Mouse (Mus musculus) fibroblast of lung, adult 2 months (primary cell): Measurements from ENCODE around the gene Polr1e.
"Not testable (repeated sequence)": the region's sequence is repeated elsewhere in the genome, so short reads cannot be mapped to it uniquely, and the experiment has no call there.

ENCODE experiments used
- DNase-seq: peaks from one replicate; pipeline ENCODE4 v3.0.0-alpha.2; 2011; ENCODE audit warnings: low read depth

The Polr1e gene

GRCm38 (mm10) chr4:45010806-45011415 is 7.5 kb upstream of the Polr1e start:
- no peak for DNase-seq

- DNase-seq: no peak
These were observed 6.7 kb upstream of the Polr1e start for GRCm38 (mm10) chr4:45011581-45012104.

DNA sequence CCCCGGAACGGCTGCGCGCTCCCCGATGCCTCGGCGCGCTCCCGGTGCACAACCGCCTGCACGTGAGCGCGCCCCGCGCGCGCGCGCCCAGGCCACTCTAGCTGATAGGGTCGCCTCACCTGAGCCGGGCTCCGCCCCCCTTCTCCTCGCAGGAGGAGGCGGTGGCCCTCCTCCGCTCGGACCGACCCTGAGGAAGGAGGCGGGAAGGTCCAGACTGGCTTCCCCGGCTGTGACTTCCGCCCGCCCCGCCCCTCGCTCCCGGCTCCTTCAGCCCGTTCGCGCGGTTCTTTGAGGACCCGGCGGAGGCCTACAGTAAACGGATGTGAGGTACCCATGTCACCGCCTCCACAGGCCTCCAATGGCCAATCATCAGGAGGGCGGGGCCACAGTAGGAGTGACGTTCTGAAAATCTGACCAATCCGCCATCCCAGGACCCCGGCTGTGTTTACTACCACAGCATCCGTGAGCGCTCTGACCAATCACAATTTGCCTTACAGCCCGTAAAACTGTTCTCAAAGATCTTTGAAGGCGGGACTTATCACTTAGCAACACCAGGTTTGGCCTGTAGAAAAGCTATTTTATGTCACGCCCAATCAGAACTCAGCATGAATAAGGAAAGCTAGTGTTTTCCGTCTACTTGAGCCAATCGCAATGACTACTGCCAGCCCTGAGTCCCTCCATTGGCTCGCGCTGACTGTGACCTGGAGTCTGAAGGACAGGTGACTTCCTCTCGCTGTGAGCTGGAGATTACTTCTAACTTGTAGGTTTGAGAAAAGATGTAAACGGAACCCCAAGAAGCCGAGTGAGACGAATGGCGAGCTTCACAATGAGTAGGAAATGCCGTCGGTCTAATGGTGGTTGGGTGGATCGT is 6.0 kb upstream of the Polr1e start, which contains the start of gene Zbtb5:
TSS of gene Zbtb5 (minus strand) at position 308 of the 871 bp plus-strand sequence.
- DNase-seq: peak; percentile 100

DNA sequence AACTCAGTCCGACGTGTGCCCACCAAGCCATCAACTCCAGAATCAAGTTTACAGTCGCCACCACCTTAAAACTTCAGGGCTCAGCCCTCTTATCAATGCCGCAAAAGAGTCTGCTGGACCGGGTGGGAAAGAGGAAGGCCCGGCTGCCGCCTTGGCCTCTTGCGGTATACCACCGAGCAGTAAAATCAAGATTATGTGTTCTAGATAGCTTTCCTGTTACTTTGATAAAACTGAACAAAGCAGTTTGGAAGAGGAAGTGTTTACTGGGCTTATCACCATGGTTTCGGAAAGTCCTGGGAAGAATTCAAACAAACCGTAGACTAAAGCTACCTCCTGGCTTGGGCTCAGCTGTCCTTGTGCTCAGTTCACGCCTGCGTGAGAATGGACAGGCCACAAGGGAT is 5.4 kb upstream of the Polr1e start:
- no peak for DNase-seq

DNA sequence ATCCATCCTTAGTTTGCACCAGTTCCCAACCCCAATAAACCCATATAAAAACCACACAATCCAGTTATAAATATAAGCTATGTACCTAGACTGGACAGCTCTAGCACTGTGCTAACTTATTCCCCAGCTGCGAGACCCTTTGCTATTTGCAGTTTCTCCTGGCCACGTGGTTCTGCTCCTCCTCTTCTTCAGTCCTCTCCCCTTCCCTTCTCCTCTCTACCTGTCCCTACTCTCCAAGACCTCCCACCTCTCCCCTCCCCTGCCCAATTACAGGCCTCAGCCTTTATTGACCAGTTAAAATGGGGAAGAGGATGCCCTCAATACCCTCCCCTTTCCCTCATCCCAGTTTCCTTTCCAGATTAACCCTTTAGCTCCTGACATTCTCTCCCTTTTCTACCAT is 4.8 kb upstream of the Polr1e start:
- no peak for DNase-seq

DNA sequence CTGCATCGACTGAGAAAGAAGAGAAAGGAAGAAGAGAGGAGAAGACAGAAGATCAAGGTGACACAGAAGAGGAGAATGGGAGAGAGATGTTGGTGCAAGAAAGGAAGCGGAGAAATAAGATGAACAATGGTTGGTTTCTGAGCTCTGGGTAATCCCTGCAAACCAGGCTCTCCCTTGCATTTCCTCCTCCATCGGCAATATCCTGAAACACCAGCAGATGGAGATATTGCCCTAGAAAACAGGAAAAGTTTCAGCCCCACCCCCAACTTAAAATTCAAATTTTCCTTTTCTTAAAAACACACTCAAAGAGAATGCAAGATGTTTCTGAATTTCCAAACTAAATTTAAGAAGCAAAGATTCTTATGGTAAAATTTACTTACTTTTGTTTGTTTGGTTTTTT is 2.8 kb upstream of the Polr1e start:
- no peak for DNase-seq

- DNase-seq: no peak
These were observed 626 bp downstream of the Polr1e start for GRCm38 (mm10) chr4:45019009-45019408.

- no peak for DNase-seq
These were observed 8.1 kb downstream of the Polr1e start for GRCm38 (mm10) chr4:45026459-45026858.

GRCm38 (mm10) chr4:45032586-45032985 is 14.2 kb downstream of the Polr1e start:
- no peak for DNase-seq

DNA sequence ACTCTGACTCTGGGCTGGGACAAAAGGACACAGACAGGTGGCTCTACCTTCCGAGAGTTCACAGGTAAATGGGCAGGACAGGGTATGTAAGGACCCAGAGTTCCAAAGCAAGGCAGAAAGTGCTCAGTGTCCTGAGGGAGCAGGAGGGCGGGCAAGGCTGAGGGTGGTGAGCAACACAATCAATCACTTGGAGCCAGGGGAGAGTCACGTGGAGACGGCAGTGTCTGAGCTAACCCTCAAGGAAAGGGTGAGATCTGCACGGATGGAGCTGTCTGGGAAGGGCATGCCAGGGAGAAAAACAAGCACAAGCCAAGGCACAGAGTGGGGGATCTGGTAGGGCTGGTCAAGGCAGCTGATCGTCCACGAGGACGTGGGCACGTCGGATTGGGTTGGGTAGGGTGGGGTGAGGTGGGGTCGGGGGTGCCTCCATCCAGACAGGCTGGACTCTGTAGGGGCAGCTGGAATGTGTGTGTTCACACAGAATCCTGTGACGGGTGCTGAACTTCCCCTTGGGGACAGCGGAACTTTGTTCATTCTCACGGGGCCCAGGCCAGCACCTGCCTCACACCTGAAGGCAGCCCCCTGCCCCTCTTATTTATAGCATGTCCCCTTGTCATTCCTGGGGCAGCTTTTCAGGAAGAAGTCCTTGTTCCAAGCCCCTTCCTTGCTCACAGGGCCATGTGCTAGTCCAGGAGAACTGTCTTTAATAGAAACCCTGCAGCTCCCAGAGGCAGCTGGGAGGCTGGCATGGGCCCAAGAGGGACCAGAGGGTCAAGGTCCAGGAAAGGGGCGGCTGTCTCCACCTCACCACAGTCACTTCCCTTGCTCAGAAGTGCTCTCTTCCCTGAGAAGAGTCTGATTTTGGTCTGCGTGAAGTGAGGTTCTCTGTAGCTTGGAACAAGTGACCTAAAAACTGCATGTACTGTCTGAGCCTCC is 16.6 kb downstream of the Polr1e start:
- no peak for DNase-seq

DNA sequence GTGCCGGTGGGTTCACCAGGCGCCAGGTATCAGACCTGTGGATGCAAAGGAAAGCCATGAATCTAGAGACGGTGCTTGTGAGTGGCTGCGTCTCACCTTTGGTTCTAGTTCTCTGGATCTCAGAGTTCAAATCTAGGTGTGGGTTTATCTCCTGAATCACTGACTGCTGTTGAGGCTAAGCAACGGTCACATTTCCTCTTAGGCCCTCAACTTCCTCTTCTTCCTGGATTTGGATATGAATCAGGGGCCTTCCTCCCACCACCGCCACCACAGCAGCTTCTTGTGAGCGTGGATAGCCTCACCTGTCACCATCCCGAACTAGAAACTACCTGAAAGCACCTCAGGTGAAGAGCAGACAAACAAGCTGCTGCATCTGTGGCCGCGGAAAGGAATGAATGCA is 17.7 kb downstream of the Polr1e start:
- no peak for DNase-seq

GRCm38 (mm10) chr4:45036571-45036970 is 18.2 kb downstream of the Polr1e start:
- no peak for DNase-seq

GRCm38 (mm10) chr4:45037455-45038410 is 19.4 kb downstream of the Polr1e start:
- no peak for DNase-seq

DNA sequence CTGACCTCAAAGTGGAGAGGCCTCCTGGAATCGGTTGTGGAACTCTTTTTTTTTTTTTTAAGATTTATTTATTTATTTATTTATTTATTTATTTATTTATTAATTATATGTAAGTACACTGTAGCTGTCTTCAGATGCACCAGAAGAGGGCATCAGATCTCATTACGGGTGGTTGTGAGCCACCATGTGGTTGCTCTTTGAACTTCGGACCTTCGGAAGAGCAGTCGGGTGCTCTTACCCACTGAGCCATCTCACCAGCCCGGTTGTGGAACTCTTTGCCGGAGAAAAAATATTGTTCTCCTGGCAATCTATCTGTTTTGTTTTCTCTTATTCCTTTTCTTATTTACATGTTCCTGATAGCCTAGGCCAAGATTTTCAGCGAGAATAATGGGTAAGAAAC is 20.5 kb downstream of the Polr1e start:
- not testable (repeated sequence) for DNase-seq

DNA sequence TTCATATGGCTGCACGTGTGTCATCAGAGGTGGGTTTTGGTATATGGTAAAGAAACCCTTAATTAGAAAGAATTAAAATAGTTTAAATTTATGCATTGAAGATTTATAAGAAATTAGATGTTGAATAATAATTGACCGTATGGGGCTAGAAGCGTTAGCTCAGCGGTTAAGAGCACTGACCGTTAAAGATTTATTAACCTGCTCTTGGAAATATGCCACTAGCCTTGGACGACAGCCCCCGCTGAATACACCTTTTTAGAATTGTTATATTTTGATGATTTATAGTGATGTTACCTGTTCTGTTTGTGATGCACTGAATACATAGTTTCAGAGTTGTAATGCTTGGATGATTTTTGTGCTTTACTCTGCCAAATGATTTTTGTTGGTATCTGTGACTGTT is 21.2 kb downstream of the Polr1e start:
- DNase-seq: not testable (repeated sequence)

DNA sequence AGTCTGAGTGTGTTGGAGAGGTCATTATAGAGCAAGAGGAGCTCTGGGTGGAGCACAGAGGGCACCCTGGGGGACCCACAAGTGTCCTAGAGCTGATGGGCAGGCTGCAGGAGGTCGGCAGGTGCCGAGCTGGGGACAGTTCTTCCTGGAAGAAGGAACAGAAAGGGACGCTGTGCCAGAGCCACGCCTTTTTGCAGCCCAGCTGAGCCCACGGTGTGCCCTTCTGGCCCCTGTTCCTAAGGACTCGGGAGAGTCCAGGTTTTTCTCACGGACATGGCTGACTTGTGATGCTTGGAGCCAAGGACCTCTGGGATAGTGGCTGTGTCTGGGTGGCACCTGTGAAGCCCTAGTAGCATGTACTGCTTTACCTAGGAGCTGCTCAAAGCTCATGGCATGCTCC is 22.4 kb downstream of the Polr1e start:
- no peak for DNase-seq

GRCm38 (mm10) chr4:45046679-45047078 is 28.3 kb downstream of the Polr1e start:
- DNase-seq: no peak

GRCm38 (mm10) chr4:45047286-45047887 is 29.0 kb downstream of the Polr1e start:
- no peak for DNase-seq

GRCm38 (mm10) chr4:45047956-45048355 is 29.6 kb downstream of the Polr1e start:
- DNase-seq: no peak

DNA sequence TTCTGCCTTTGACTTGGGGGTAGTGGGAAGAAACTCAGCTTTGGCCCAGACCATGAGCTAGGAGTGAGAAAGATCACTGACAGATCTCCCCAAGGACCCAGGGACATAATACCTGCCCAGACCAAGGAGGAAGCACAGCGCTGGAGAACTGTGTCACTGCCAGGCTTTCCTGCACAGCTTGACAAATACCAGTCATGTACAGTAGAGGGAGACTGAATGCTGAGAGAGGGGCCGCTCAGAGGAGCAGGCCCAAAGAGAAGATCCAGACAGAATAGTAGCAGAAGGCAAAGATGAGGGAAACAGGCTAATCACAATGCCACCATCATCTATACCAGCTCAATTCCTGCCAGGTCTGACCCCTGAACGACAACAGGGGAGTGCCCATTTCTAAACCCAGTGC is 36.5 kb downstream of the Polr1e start:
- no peak for DNase-seq

DNA sequence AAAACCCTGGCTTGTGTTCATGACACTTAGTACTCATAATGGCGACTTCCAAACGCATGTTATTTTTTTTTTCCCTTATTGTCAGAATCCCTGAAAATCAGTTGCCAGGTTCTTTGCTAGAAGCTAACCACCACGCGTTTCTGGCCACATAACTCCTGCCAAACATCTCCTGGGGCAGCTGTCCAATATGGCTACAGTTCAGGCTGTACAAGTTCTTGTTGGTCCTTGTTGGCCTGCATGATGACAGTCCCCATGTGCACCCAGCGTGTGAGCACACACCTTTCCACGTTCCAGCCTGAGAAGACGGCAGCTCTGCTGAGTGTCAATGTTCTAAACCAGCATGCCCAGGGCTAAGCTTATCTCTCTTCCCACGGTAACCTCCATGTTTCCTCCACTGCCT is 37.1 kb downstream of the Polr1e start:
- DNase-seq: peak; percentile 60
